Mouse (Mus musculus) 416B (cell line): ENCODE data around the gene Rnf43.

Source experiments
- DNase-seq: peaks from one replicate; pipeline ENCODE4 v3.0.0; 2011; ENCODE audit warnings: low read depth

The Rnf43 gene

DNA sequence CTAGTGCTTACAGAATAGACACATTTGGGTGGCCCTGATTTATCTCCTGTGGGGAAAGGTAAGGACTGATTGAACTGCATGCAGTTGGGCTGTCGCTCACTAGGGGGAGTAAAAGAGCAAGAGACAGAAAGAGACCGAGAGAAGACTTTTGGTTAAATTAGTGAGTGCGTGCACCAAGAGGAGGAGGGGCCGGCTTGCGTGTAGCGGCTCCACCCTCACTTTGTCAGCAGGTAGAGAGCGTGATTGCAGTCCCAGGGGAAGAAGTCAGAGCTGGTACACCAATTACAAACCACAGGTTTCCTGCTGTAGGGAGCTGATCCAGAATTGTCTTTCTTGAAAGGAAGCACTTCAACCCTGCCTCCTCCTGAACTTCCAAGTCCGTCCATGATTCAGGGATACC lies at the start of gene Rnf43:
Gene Rnf43, plus strand, starts transcription at position 316 of the 400 bp plus-strand sequence.
- DNase-seq: peak; percentile 79

DNA sequence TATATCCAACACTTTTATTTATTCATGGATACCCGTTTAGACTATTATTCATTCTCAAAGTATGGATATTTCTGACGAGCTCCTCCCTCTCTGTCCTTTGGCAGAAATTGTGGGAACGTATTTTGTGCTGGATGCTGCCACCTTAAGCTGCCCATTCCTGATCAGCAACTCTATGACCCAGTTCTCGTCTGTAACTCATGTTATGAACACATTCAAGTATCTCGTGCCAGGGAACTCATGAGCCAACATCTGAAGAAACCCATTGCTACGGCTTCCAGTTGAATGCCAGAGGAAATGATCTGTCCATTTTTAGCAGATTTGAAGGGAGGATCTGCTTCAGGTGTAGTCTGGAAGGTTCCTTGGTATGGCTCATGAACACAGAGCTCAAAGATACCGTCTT lies 48.5 kb upstream of the Rnf43 start:
- no peak for DNase-seq

DNA sequence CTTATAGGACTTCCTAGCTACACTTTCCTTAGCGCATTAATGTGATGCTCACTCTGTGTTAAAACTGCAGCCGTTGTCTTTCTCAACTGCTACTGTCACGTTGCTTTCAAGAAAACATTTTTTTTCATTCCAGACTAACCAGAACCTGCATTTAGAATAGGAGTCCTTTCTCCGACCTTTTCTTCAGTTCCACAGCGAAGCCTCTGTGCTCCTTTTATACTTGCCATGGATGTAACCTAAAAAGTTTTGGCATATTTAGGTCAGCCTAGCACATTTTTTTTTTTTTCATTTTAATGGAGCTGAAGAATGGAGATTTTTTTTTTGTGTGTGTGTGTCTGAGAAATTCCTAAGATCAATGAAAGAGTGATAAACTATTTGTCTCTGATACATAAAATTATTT lies 47.0 kb upstream of the Rnf43 start:
- DNase-seq: no peak

DNA sequence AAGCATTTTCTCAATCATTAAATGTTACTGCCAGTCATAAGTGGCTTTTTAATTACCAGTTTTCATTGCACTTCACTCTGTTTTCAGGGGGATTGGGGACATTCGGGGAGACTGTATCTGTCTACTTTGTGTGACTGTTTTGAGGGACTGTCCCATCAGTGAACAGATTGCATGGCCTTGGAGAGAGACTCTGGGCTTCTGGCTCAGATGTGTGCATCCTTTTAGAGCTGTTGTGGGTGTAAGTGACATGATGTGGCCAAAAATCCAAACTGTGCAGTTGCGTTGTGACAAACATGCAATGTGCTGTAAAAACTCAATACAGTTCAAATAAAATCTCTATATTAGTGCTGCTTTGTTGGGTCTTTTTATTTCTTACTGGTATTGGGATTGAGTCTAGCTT lies 46.6 kb upstream of the Rnf43 start:
- DNase-seq: no peak

DNA sequence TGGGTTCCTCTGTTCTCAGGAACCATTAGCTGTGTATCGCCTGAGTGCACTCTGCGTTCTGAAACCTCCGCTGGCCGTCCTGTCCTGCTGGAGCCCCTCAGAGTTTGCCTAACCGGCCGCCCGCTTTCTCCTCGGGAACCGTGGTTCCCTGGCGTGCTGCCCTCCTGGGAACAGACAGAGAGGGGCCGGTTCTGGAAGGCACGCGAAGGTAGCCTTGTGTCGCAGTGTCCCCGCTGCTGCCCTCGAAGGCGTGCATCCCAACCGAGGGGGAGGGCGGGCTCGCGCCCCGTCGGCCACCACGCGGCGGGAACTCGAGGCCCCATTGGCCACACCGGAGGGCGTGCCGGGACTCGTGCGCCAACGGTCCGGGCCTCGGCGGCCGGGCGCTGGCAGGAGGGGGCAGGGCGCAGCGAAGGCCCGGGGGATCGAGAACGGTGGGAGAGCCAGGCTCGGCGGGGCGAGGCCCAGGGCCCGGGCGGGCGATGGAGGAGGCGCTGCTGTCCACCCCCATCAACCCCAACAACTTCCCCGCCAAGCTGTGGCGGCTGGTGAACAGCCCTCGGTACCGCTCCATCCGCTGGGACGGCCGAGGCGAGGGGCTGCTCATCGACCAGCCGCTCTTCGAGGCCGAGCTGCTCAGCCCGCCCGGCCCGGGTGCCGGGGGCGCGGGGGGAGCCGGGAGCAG lies 45.6 kb upstream of the Rnf43 start, which contains the start of gene Hsf5:
Gene Hsf5, plus strand, starts transcription at position 375 of the 685 bp plus-strand sequence.
- no peak for DNase-seq

DNA sequence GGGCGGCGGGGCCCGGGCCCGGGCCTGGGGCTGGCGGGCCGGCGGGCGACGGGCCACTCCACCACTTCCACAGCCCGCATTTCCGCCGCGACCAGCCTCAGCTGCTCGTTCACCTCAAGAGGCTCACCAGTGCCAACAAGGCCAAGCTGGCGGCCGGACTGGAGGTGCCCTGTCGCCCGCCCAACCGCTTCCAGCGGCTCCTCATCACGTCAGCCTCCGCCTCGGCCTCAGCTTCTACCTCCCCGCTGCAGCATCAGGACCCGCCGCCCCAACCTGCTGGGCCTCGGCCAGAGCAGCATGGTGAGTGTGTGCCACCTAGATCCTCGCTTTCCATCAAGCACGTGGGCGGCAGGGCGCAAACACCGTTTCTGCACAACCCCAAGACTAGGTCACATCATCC lies 44.9 kb upstream of the Rnf43 start:
- no peak for DNase-seq

DNA sequence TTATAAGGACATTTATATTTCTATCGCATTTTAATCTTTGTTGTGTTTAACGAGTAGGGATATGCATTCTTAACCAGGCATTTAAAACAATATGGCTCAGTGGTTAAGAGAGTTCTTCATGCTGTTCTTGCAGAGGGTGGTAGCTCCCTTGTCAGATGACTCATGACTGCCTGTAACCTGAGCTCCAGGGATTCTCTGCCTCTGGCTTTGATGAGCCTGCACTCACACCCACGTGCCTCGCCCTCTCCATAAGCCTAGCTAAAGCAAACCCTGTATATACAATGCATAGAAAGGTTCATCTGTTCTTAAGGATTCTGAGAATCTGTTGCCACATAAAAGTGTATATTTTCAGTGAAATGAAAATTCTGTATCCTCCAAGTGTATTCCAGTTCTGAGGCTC lies 39.4 kb upstream of the Rnf43 start:
- peak; percentile 57 for DNase-seq

DNA sequence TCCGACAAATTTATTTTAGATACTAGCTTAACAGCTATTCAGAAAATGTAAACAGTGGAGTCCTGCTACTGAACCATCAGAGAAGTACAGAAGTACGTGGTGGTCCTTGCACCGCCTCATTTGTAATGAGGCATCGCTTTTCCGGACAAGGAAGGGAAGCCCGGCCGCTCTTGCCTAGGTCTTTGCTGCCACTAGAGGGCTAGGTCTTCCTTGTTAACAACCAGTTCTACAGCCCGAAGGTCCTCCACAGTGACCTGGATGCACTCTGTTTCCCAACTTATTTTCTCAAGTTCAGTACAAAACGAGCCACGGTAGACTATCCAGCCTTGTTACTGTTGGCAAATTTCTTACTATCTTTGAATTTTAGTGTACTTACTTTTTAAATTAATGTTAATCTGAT lies 32.7 kb upstream of the Rnf43 start:
- peak; percentile 41 for DNase-seq

DNA sequence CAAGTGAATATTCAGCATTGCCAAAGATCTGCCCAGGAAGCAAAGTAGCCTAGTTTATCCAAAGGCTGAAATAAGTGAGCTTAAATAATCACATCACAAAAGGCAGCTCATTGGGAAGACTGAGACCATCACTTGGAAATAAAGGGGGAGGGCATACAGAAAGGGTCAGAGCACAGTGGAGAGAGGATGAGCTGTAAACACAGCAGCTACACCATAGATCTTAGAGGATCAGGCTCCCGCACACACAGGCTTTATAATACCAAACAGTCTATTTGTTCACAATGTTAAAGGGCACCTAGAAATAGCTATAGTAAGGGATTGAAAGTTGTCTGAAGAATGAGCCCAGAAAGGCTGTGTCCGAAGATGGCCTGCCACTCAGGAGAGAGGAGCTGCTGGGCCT lies 23.7 kb upstream of the Rnf43 start:
- DNase-seq: no peak

DNA sequence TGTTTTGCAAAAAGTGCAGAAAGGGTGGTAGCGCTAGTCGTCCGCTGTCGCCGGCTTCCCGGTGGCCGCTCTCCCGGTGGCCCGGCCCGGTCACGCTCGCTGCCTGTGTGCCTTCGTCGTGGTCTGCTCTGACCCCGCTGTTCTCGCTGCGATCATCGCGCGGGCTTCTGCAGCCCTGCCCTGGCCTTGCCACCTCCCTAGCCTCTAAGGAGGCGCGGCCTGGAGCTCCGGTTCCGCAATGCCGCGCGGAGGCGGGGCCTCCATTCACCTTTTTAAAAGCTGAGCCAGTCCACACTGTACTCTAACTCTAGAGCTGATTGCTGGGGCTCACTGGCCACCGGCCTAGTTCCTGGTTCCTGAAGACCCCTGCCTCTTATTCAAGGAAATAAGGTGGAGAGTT lies 23.3 kb upstream of the Rnf43 start:
- no peak for DNase-seq

DNA sequence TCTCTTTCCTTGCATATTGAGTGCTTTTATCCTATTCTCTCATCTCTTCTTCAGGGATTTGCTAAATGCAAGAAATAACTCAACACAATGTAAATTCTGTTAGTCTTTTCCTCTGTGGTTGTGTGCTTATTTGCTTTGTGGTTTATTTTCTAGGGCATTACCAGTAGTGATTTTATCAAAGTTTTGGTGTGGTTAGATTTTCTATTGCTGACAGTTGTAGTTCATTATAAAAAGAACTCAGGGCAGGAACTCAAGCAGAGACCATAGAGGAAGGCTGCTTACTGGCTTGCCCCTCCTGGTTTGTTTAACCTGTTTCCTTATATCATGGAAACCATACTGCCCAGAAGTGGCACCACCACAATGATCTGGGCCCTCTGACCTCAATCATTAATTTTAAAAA lies 19.7 kb upstream of the Rnf43 start:
- DNase-seq: peak; percentile 83

DNA sequence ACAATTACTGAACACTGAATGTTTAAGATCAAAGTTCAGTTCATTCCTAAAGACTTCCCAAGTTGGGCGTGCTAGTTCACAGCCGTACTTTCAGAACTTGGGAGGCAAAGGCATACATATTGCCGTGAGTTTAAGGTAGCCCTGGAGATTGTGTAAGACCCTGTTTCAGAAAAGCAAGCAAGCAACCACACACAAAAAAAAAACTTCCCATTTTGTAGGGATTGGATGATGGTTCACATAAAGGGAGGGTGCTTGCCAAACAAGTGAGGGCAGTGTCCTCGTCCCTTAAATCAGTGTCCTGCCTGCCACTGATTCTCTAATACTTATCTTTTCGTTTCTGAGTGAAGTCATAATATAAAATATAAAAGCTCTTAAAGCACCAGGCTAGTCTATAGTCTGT lies 7.8 kb upstream of the Rnf43 start:
- DNase-seq: peak; percentile 39

DNA sequence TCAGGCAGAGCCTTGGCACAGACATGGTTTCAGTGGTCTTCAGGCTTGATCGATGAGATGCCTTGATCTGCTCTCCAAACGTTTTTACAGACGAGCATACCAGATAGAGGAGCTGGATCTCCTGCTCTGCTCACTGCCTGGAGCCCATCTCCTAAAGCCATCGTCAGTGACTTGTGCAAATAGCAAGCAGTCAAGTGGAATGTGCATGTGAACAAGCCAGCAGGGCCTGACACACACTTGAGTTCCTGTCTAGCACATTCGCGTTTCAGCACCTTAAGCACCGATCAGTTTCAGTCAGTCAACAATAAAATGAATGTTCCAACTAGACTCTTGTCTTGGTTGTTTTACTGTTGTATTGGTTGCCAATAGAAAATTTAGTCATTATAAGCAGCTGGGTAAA lies 3.3 kb upstream of the Rnf43 start:
- DNase-seq: no peak

DNA sequence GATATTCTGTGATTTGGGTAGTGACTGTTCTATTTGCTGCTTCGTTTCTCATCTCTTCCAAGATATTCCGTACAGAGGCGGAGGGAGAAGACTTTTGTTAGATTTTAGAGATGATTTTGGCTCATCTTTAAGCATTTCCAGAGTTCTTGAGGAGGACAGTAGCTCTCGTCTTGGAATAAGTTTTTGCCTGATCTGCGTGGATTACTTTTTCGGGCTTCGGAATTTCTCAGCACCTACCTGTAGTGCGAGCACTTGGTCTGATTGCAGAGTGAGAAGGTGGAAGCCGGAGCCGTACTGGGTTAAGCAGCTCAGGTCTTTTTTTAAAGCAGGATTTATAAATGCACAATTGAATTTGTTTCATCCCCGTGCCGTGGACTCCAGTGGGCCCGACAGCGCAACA lies 300 bp downstream of the Rnf43 start:
- DNase-seq: no peak

DNA sequence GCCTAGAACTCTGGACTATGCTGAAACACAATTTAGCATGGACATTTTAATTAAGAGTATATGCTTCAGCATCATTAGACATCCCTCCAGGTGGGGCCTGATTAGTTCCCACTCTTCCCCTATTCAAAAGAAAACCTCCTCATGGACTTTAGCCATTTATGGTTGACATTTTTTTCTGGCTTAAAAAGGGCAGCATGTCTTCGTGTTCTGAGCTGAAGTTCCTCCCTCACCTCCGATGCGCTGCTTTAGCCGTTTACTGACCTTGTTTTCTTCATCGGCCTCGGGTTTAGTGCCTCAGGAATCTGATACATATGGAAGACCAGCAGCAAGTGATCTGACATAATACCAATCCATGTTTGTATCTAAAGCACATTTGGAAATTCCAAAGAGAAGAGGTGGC lies 1.4 kb downstream of the Rnf43 start:
- no peak for DNase-seq

DNA sequence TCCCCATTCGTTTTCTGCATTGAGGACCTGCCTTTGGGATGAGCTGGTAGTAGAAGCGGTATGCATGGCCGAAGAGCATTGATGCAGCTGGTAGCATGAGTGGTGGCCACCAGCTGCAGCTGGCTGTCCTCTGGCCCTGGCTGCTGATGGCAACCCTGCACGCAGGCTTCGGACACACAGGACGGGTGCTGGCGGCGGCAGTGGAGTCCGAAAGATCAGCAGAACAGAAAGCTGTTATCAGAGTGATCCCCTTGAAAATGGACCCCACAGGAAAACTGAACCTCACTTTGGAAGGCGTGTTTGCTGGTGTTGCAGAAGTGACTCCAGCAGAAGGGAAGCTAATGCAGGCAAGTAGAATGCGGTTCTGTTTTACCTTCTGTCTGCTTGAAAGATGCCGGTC lies 2.0 kb downstream of the Rnf43 start:
- DNase-seq: no peak

DNA sequence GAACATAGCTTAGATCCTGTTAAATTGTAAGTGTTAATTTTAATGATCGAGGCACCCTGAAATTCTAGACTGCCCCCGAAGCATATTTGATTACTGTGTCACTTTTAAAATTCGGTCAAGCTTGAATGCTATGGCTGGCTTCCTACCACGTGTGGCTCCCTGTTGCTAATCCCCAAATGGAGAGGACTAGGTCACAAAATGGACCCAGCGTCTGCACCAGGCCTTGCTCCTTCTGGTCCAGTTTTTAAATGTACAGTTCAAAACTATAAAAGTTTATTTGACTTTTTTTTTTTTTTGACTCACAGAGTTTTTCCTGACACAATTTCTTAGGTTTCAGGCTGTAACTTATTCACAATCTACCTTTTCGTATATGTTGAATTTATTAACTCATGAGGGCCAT lies 2.7 kb downstream of the Rnf43 start:
- DNase-seq: no peak

DNA sequence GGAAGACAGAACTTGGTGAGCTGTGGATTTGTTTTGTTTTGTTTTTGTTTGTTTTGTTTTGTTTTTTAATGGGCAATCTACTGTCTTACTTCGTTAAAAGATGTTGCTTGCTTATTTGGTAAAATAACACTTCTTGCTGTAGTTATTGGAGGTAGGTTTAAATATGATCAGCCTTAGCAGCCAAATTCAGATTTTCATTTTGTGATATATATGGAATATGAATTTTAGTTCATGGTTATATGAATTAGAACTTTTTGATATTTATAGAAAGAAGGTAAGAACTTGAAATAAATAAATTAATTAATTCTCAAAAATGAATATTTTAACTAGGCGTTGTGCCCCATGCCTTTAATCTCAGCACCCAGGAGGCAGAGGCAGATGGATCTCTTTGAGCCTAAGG lies 3.1 kb downstream of the Rnf43 start:
- DNase-seq: no peak

DNA sequence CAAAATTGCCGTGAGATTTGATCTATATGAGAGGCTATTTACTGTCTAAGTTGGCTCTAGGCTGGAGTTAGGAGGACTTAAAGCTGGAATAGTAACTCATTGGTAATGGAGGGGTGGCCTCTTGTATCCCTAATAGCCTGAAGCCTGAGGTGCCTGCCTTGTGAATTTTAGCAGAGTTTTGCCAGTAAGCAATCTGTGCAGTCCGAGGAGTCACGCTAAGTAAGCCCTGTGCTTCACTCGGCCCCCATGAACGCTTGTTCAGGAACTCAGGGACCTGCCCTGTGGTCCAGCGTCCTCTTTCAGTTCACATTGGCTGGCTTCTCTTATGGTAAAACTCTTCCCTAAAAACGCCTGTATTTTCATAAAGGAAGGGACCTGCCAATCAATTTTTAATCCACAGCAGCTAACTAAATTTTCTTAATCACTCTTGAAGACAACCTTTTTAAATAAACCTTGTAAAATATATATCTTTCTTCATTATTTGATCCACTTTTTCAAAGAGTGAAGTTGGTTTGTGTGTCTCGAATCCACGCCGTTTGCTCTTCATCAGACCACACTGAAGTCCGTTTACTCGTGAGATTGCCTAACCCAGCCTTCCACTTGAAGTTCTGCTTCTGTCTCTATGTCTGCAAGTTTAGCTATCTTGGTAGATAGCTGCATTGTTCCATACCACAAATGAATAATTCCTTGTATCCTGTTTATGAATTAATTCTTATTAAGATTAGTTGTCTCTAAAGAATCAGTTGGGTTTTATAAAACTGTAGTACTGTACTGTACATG lies 3.9 kb downstream of the Rnf43 start:
- peak; percentile 31 for DNase-seq

DNA sequence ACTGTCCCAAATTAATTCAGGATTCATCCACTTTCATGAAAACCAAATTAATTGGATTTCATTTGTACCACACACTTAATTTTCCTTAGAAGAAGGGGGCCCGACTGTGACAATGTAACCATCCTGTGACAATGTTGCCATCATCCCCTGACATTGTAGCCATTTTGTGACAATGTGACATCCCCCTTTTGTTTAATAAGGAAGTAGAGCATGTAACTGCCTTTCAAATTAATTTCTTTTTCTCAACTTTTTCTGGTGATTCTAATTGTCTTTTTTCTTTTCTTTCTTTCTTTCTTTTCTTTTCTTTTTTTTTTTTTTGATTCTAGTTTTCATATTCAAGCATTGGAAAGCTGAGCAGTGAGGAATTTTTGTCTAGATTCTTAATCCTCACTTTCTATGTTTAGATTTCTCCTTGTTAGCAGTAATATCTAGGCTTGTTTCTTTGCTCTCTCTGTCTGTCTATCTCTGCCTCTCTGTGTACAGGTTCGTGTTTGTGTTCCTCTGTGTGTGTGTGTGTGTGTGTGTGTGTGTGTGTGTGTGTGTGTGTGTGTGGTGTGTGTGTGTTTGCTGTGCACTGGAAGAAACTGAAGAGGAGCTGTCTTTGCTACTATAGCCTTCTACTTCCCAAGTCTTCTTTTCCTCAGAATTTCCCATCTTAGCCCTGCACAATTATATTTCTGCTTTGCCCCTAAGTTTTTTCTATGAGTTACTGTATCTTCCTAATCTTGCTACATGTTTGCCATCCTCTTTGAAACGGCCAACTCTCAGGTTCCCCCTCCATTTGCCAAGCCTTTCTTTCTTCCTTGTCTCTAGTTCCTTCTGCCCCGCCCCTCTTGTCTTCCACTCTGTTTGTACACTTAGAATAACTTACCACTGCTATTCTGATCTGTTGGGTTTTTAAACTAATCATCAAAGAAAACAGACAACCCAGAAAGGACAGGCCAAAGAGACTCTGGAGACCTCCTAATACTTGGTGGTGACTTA lies 4.9 kb downstream of the Rnf43 start:
- DNase-seq: no peak

DNA sequence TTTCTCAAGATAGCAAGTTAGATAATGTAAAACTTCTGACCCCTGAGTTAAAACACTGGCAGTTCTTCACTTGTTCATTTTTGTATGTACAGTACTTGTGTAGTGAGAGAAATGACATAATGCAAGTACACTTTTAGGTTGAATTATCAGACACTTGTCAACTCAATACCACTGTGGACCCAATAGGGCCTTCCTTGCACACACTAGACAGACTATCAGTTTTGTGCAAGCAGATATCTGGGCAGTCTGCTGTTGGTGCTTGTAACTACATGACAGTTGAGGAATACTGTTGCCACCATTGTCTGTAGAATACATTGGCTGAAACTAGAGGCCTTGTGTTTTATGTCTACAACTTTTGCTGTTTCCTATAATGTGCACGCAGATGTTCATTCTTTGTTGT lies 10.8 kb downstream of the Rnf43 start:
- no peak for DNase-seq

DNA sequence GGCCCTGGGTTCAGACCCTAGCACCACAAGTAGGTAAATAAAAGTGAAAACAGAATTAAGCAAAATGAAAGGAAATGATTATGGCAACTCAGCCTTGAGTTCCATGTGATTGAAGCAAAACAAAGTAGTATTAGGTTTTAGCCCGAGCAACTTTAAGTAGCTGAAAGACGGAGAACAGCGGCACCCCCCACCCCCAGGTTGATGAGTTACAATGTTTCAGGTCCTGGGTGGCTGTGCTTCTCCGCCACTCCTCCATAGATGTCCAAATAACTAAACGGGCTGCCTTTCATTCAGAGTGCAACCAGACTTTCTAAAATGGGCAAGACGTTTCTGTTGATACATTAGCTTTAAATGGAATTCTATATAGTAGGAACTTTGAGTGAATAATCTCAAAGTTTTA lies 13.1 kb downstream of the Rnf43 start:
- DNase-seq: no peak

DNA sequence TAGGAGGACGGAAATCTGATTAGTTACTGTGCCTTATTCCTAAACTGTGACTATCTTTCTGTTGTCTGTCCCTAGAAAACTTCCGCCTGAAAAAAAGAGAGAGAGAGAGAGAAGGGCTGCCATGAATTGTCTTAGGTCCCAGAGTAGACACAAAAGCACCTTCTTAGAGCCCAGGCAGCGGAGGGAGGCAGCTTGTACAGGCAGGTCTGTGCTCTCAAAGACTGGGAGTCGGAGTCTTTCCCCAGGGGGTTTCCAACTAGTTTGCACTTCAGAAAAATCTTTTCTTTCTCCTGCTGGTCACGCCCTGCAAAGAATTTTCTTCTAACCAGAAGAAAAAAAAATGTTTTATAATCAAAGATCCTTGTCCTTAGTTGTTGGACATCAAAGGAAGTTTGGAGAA lies 15.2 kb downstream of the Rnf43 start:
- DNase-seq: no peak
